Mouse (Mus musculus): Measurements from ENCODE around the gene Sumf2. TPM values are rescaled to one million over a fixed set of nuclear protein-coding genes. Genes with fewer than 3 reads are reported as not detected.

The Sumf2 gene
- polyA plus RNA-seq, 1 experiment = 15.4 TPM

- H3K27ac ChIP-seq (ENCODE audit: insufficient read depth, low read depth, low read length) = no peak within 1 kb of the TSS
- no peak within 1 kb of the TSS for H3K4me3 ChIP-seq (ENCODE audit: insufficient read depth, low read length)
- H3K4me1 ChIP-seq (ENCODE audit: control insufficient read depth, insufficient read depth, low read length) = peaks cover 6% of the 10 kb centered on the region
- TF ChIP-seq CTCF (IDR thresholded peaks at IDR 0.05; ENCODE audit: low read depth, low read length) (no peak), POLR2A (IDR thresholded peaks at IDR 0.05; ENCODE audit: borderline replicate concordance, low read depth, low read length) (no peak)
These were observed 51.7 kb downstream of the Sumf2 start, which contains the start of gene Phkg1 for GRCm38 (mm10) chr5:129898449-129898848. Gene Phkg1, minus strand, starts transcription at chr5:129898549.

DNA sequence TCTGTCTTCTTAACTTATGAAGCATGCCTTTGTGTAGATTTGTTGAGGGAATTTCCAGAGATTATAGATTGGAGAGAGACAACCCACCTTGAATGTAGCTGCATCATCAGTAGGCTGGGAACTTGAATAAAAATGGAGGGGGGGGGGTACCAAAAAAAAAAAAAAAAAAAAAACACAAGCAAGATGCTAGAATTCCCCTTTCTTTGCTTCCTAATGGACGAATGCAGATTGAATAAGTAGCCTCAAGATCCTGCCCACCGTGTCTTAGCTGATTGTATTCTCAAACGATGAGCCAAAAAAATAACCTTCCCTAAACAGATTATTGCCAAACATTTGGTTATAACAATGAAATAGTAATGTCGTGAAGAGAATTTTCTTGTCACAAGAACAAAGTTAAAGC, 61.0 kb downstream of the Sumf2 start:
- Histone ChIP-seq H3K4me3 (ENCODE audit: insufficient read depth, low read length) (peak overlapping the region; percentile 82), H3K4me1 (ENCODE audit: control insufficient read depth, insufficient read depth, low read length) (peaks cover 6% of the 10 kb centered on the region)

GRCm38 (mm10) chr5:129908242-129908965, 61.6 kb downstream of the Sumf2 start, which contains the start of gene Nupr1l:
Gene Nupr1l, plus strand, starts transcription at chr5:129908540.
- peak within 1 kb of the TSS; percentile 82 for H3K4me3 ChIP-seq (ENCODE audit: insufficient read depth, low read length)
- H3K4me1 ChIP-seq (ENCODE audit: control insufficient read depth, insufficient read depth, low read length) = peaks cover 6% of the 10 kb centered on the region
- H3K27ac ChIP-seq (ENCODE audit: insufficient read depth, low read depth, low read length) = peak within 1 kb of the TSS; percentile 48
- no peak for TF ChIP-seq POLR2A (IDR thresholded peaks at IDR 0.05; ENCODE audit: borderline replicate concordance, low read depth, low read length)
- 0 out of 2 replicates have a peak, but pooled peaks have one; percentile 11 for TF ChIP-seq CTCF (IDR thresholded peaks at IDR 0.05; ENCODE audit: low read depth, low read length)

More for the DNA sequence above, 61.0 kb downstream of the Sumf2 start:
- no peak for TF ChIP-seq CTCF (IDR thresholded peaks at IDR 0.05; ENCODE audit: low read depth, low read length)
- no peak for TF ChIP-seq POLR2A (IDR thresholded peaks at IDR 0.05; ENCODE audit: borderline replicate concordance, low read depth, low read length)
- H3K27ac ChIP-seq (ENCODE audit: insufficient read depth, low read depth, low read length) = no peak overlapping the region

DNA sequence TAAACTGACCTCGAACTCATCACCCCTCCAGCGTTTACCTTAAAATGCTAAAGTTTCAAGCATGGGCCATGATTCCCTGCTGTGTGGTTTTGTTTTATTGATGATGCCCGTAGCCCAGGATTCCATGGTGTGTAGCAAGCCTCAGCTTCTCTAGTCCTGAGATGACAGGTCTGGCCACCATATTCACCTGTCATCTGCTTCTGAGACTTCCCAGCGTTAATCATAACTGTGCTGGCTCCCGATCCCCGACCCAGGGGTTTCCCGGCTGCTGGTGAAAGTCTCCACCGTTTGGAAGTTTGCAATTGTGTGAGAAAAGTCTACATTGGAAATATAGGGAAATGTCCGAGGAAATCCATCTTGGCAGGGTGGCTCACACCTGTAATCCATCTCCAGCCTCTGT, 62.4 kb downstream of the Sumf2 start:
- Histone ChIP-seq H3K27ac (ENCODE audit: insufficient read depth, low read depth, low read length) (no peak overlapping the region), H3K4me3 (ENCODE audit: insufficient read depth, low read length) (peak overlapping the region; percentile 82)
- TF ChIP-seq POLR2A (IDR thresholded peaks at IDR 0.05; ENCODE audit: borderline replicate concordance, low read depth, low read length) = no peak
- no peak for TF ChIP-seq CTCF (IDR thresholded peaks at IDR 0.05; ENCODE audit: low read depth, low read length)

DNA sequence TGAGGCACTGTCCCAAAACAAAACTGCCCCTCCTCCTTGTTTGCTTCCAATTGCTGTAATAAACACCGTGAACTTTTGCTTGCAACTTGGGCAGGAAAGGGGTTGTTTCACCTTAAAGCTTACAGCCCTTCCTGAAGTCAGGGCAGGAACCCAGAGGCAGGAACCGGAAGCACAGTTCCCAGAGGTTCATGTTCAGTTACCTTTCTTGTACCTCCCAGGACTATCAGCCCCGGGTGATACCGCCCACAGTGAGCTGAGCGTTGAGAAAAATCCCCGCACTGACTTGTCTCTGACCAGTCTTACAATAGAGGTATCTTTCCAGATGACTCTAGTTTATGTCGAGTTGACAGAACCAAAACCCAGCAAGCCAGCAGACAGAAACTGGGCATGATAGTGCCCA, 62.8 kb downstream of the Sumf2 start:
- Histone ChIP-seq H3K27ac (ENCODE audit: insufficient read depth, low read depth, low read length) (no peak overlapping the region), H3K4me3 (ENCODE audit: insufficient read depth, low read length) (no peak overlapping the region), H3K4me1 (ENCODE audit: control insufficient read depth, insufficient read depth, low read length) (peaks cover 6% of the 10 kb centered on the region)
- no peak for TF ChIP-seq CTCF (IDR thresholded peaks at IDR 0.05; ENCODE audit: low read depth, low read length)
- no peak for TF ChIP-seq POLR2A (IDR thresholded peaks at IDR 0.05; ENCODE audit: borderline replicate concordance, low read depth, low read length)

More for the DNA sequence above, 62.4 kb downstream of the Sumf2 start:
- peaks cover 6% of the 10 kb centered on the region for H3K4me1 ChIP-seq (ENCODE audit: control insufficient read depth, insufficient read depth, low read length)

Other genes with a start within 250 kb of the Sumf2 start
- gene Zfp11, start 176.9 kb upstream of the Sumf2 start, polyA plus RNA-seq (2012; ENCODE audit: insufficient read depth, insufficient read length, missing spikeins) = 2.4 TPM in 2 replicates
- gene Sept14, start 138.5 kb upstream of the Sumf2 start, polyA plus RNA-seq (2012; ENCODE audit: insufficient read depth, insufficient read length, missing spikeins) = not detected in 2 replicates
- gene Mrps17, start 131.5 kb upstream of the Sumf2 start, polyA plus RNA-seq (2012; ENCODE audit: insufficient read depth, insufficient read length, missing spikeins) = 72.2 and 75.6 TPM in 2 replicates
- gene Nipsnap2, start 121.9 kb upstream of the Sumf2 start, polyA plus RNA-seq (2012; ENCODE audit: insufficient read depth, insufficient read length, missing spikeins) = 42.7 and 46.1 TPM in 2 replicates
- 7.5 and 7.9 TPM in 2 replicates for gene Psph, start 59.5 kb upstream of the Sumf2 start, polyA plus RNA-seq (2012; ENCODE audit: insufficient read depth, insufficient read length, missing spikeins)
- 253 and 308 TPM in 2 replicates for gene Chchd2, start 40.5 kb downstream of the Sumf2 start, polyA plus RNA-seq (2012; ENCODE audit: insufficient read depth, insufficient read length, missing spikeins)
- 0.95 TPM in 1 of 2 replicates, not detected in the other for gene Zbed5, start 48.7 kb downstream of the Sumf2 start, polyA plus RNA-seq (2012; ENCODE audit: insufficient read depth, insufficient read length, missing spikeins)
- 0.29 and 0.51 TPM in 2 replicates for gene Phkg1, start 51.6 kb downstream of the Sumf2 start, polyA plus RNA-seq (2012; ENCODE audit: insufficient read depth, insufficient read length, missing spikeins)
- gene Nupr1l, start 61.6 kb downstream of the Sumf2 start, polyA plus RNA-seq (2012; ENCODE audit: insufficient read depth, insufficient read length, missing spikeins) = 2.9 and 4.5 TPM in 2 replicates
- 16.5 and 17.7 TPM in 2 replicates for gene Vkorc1l1, start 95.0 kb downstream of the Sumf2 start, polyA plus RNA-seq (2012; ENCODE audit: insufficient read depth, insufficient read length, missing spikeins)
- gene Gusb, start 156.1 kb downstream of the Sumf2 start, polyA plus RNA-seq (2012; ENCODE audit: insufficient read depth, insufficient read length, missing spikeins) = 340 and 349 TPM in 2 replicates
- gene Asl, start 182.3 kb downstream of the Sumf2 start, polyA plus RNA-seq (2012; ENCODE audit: insufficient read depth, insufficient read length, missing spikeins) = 72.7 and 80.7 TPM in 2 replicates
- gene Crcp, start 182.3 kb downstream of the Sumf2 start, polyA plus RNA-seq (2012; ENCODE audit: insufficient read depth, insufficient read length, missing spikeins) = 30.1 and 31.5 TPM in 2 replicates
- gene Tpst1, start 226.3 kb downstream of the Sumf2 start, polyA plus RNA-seq (2012; ENCODE audit: insufficient read depth, insufficient read length, missing spikeins) = 14.7 and 15.5 TPM in 2 replicates

All from bone marrow macrophage, adult 2 months (primary cell).